Mouse (Mus musculus) layer of hippocampus, adult 9-11 months (tissue): ENCODE measurements around the gene Chek2.
"Not testable (repeated sequence)": the region's sequence is repeated elsewhere in the genome, so short reads cannot be mapped to it uniquely, and the experiment has no call there.

Experiments
- DNase-seq: peaks from one replicate; pipeline ENCODE4 v3.0.0; 2022

The Chek2 gene

GRCm38 (mm10) chr5:110840465-110840864 lies 686 bp downstream of the Chek2 start:
- DNase-seq, result peak; percentile 14

GRCm38 (mm10) chr5:110841046-110841862 lies 1.5 kb downstream of the Chek2 start:
- no peak for DNase-seq

GRCm38 (mm10) chr5:110852990-110853389 lies 13.2 kb downstream of the Chek2 start:
- no peak for DNase-seq

GRCm38 (mm10) chr5:110857091-110857490 lies 17.3 kb downstream of the Chek2 start:
- DNase-seq, result no peak

GRCm38 (mm10) chr5:110859013-110859650 lies 19.4 kb downstream of the Chek2 start:
- DNase-seq, result peak; percentile 37

GRCm38 (mm10) chr5:110860445-110860844 lies 20.7 kb downstream of the Chek2 start:
- DNase-seq, result no peak

- no peak for DNase-seq
Measured at GRCm38 (mm10) chr5:110868460-110868859, 28.7 kb downstream of the Chek2 start.

GRCm38 (mm10) chr5:110869242-110869669 lies 29.5 kb downstream of the Chek2 start:
- peak; percentile 14 for DNase-seq

GRCm38 (mm10) chr5:110873160-110873559 lies 33.4 kb downstream of the Chek2 start:
- no peak for DNase-seq

GRCm38 (mm10) chr5:110874711-110875110 lies 34.9 kb downstream of the Chek2 start:
- no peak for DNase-seq

GRCm38 (mm10) chr5:110875286-110875685 lies 35.5 kb downstream of the Chek2 start:
- DNase-seq, result no peak

- DNase-seq, result no peak
Measured at GRCm38 (mm10) chr5:110877666-110878505, 38.1 kb downstream of the Chek2 start.

- DNase-seq, result not testable (repeated sequence)
Measured at GRCm38 (mm10) chr5:110878526-110878925, 38.7 kb downstream of the Chek2 start.

- no peak for DNase-seq
Measured at GRCm38 (mm10) chr5:110879042-110879441, 39.3 kb downstream of the Chek2 start.

GRCm38 (mm10) chr5:110879584-110880374 lies 40.0 kb downstream of the Chek2 start, which contains the start of gene Ttc28:
Ttc28 (plus strand) TSS chr5:110879803.
- DNase-seq, result peak; percentile 80

GRCm38 (mm10) chr5:110888596-110888995 lies 48.8 kb downstream of the Chek2 start:
- DNase-seq, result no peak

GRCm38 (mm10) chr5:110889945-110890344 lies 50.2 kb downstream of the Chek2 start:
- no peak for DNase-seq

GRCm38 (mm10) chr5:110890561-110890960 lies 50.8 kb downstream of the Chek2 start:
- DNase-seq, result no peak

GRCm38 (mm10) chr5:110897114-110897788 lies 57.5 kb downstream of the Chek2 start:
- no peak for DNase-seq

- no peak for DNase-seq
Measured at GRCm38 (mm10) chr5:110898169-110898568, 58.4 kb downstream of the Chek2 start.

- DNase-seq, result no peak
Measured at GRCm38 (mm10) chr5:110898785-110899184, 59.0 kb downstream of the Chek2 start.

GRCm38 (mm10) chr5:110900331-110900730 lies 60.6 kb downstream of the Chek2 start:
- DNase-seq, result no peak
